Mouse (Mus musculus): ENCODE results near the gene Epn2.

DNA sequence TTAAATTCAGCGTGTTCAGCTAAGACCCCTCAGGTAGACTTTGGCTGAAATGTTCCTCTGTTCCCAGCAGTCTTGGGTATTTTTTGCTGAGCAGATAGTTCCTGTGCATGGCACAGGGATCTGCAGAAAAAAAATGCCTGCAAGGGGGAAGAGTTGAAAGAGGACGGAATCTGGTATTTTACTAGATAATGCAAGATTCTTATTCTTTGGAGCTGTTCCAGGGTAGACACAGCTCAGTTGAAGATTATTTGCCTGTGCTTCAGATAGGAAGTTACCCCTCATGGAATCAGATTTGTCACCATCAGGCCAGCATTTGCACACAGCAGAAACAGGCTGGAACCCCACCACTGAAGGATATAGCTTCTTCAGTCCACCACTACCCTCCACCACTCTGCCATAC is 84.0 kb downstream of the Epn2 start:
- TF ChIP-seq EP300 (optimal IDR thresholded peaks at IDR 0.05) (no peak), CTCF (IDR thresholded peaks at IDR 0.05; ENCODE audit: low read depth) (no peak)

All from stomach, postnatal 0 days (tissue).